Mouse (Mus musculus): ENCODE measurements around the gene Fbxl7.
A peak's percentile ranks its signal among the peaks of the same experiment; 100 is the strongest.

Fbxl7 gene

DNA sequence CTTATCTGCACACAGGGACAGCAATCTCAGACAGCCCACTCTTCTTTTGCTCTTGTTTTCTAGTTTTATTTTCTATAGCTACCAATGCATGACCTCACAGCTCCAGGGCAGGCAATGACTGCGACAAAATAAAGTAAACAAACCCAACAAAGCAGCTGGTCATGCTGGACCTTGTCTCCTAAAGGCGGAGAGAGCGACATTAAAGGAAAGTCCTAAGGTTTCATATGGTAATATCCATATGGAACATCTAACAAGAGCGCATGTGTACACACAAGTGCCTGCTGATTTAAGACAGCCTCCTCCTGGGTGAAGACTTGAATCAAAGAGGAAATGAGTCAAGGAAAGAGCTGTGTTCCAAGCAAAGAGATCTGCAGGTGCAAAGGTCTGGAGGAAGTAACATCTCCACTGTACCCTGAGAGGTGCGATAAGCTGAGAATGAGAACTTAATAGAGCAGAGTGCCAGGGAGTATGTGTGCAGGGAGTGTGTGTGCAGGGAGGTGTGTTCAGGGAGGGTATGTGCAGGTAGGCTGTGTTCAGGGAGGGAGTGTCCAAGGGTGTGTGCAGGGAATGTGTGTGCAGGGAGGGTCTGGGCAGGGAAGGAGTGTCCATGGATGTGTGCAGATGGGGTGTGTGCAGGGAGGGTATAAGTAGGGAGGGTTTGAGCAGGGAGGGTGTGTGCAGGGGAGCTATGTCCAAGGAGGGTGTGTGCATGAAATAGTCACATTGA is 193.3 kb downstream of the Fbxl7 start:
- DNase-seq (ENCODE audit: low spot score) = no peak

DNA sequence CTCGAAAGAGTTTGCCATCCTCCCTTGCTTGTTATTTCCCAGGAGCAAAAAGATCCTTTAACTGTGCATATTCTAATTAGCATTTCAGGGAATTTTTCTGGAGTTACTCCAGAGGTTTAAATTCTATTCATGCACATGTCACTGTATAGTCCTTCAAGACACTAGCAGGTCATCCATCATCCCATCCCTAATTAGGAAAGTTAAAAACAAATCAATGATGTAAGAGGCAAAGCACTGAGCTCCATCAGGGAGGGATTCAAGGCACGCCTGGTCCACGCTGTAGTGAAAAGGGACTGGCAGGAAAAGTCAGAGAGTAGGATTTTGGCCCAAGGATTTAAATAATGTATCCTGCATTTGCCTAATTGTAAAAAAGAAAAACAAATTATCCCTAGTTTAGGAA is 202.3 kb downstream of the Fbxl7 start:
- no peak for DNase-seq (ENCODE audit: low spot score)

- DNase-seq (ENCODE audit: low spot score) = no peak
Measured at GRCm38 (mm10) chr15:26688472-26689104, 206.8 kb downstream of the Fbxl7 start.

- DNase-seq (ENCODE audit: low spot score) = no peak
Measured at GRCm38 (mm10) chr15:26687729-26688128, 207.7 kb downstream of the Fbxl7 start.

DNA sequence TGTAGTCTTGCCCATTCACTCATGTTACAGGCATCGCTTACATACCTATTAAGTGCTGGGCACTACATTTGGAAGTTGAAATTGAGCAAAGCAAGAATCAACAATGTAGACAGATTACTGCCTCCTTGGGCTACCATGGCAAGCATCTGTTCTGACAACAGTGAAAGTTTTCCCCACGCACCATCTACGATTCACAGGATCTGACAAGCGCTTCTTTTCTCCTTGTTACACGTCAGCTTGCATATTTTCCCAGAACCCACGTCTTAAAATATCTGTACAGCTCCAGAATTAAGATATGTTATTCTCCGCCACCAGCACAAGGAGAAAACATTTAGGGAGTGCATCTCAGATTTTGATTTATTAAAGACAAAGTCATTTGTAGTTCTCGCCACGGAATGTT is 213.1 kb downstream of the Fbxl7 start:
- no peak for DNase-seq (ENCODE audit: low spot score)

DNA sequence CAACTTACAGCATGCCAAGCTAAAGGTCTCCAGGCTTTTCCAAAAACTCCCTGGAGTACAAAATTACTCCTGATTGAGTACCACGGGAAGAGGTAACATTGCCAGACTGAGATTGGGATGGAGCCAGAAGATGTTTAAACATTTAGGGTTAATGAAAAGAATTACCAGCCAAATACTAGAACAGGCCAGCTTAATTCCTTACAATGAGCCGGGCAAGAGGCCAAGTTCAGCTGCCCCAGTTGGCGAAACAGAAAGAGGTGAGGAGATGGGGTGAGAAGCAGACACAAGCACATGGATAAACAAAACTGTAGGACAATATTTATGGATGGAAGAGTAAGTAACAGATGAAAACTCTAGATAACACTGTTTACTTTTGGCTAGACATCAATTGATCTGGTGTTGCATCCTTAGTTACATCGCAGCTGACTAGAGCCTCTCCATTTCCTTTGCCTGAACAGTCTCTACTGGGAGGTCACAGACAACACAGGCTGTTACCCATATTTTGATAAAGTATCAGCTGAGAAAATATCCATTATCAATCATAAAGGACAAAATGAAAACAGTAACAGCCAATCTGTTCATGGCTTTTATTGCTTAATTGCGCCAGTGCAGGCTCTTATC is 222.0 kb downstream of the Fbxl7 start:
- peak; percentile 19 for DNase-seq (ENCODE audit: low spot score)

- DNase-seq (ENCODE audit: low spot score) = no peak
Measured at GRCm38 (mm10) chr15:26654988-26655387, 240.4 kb downstream of the Fbxl7 start.

DNA sequence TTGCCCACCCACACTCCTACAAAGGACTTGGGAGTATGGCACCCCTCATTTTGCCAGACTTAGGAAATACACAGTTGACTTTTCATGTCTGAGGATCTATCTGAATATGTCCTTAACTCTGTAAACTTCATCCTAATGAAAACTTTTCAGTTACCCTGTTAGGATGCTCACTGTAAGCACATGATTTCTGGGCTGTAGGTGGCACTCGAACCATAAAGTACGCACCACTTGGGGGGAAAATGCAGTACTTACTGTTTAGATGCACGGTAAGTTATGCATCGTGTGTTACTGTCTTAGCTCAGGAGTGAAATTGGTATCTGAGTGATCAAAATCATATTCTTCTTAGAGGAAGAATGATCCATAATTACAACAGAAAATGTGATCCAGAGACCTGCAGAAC is 252.8 kb downstream of the Fbxl7 start:
- DNase-seq (ENCODE audit: low spot score) = no peak

DNA sequence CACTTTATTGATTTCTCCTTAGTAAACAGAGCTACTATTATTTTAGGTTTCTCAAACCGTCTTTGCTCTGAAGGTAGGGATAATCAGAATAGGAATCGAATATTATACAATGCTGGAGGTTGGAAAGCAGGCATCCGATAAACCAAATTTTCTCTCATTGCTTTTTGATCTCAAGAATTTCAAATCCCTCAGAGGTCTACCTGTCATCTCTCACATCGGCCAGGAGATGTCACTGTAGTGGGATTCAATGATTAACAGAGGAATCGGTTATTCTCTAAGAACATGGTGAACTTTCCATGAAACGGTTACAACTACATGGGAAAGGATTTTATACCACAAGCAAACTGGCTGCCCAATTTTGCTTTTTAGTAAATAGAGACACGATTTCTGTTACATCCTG is 255.7 kb downstream of the Fbxl7 start:
- no peak for DNase-seq (ENCODE audit: low spot score)

DNA sequence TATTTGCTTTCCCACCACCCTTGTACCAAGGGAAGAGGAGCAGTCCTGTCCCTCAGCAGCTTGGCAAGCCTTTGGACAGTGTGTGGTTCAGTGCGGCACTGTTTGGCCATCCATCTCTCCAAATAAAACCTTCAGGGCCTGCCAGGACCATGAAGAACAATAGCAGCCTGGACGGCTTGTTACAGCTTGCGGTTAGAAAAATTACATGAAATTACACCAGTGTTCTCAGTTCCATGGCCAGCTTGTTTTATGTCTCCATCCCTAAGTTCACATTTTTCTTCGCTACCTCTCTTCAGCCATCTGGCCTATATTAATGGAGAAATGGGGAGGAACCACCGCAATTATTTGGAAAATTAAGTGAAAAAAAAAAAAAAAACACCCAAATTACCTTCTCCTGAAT is 259.8 kb downstream of the Fbxl7 start:
- no peak for DNase-seq (ENCODE audit: low spot score)

DNA sequence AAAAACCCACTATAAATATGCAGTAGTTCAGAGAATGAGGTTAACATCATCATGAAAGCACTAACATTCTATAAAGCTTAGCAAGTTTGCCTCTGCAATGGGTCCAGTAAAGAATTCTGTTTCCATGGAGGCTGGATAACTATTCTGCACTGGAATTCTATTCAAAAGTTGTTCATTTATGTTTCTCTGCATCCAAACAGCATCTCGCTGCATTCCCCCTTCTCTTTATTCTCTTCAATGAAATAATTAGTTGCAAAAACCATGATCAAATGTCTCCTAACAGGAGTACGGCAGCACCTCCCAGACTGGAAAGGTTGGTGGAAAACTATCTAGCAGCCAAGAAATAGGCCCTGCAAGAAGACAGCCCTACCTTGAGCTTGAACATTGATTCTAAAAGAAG is 267.2 kb downstream of the Fbxl7 start:
- no peak for DNase-seq (ENCODE audit: low spot score)

DNA sequence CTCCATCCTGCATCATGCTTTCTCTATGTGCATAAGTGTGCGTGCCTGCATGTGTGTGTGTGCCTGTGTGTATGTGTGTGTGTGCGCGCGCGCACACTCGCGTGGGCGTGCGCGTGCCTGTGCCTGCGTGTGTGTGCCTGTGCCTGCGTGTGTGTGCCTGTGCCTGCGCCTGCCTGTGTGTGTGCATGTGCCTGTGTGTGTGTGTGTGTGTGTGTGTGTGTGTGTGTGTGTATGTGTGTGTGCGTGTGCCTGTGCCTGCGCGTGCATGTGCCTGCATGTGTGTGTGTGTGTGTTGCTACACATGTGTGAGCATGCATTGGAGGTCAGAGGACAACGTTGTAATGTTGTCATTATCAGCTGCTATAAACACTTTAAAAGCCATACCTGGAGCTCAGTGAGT is 272.1 kb downstream of the Fbxl7 start:
- no peak for DNase-seq (ENCODE audit: low spot score)

- peak; percentile 60 for DNase-seq (ENCODE audit: low spot score)
Measured at GRCm38 (mm10) chr15:26620279-26620678, 275.1 kb downstream of the Fbxl7 start.

DNA sequence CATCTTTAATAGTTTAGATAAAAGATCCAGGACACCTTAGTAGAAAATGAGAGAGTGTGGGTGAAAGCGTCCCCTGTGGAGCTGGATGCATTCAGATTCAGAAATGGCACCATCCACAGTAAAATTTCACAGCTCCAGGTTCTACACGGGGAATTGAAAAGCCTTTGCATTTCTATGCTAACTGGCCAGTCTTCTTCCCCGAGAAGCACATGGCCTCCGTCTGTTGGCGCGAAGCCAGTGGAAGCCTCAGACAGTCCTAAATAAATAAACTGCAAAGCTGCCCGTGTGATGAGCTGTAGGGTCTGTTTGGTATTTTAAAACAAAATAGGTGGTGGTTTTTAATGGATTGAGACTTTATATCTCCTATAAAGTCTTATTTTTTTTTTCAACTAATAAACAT is 276.2 kb downstream of the Fbxl7 start:
- DNase-seq (ENCODE audit: low spot score) = peak; percentile 6

- DNase-seq (ENCODE audit: low spot score) = no peak
Measured at GRCm38 (mm10) chr15:26596239-26596638, 299.1 kb downstream of the Fbxl7 start.

GRCm38 (mm10) chr15:26579947-26580709 is 315.3 kb downstream of the Fbxl7 start:
- peak; percentile 31 for DNase-seq (ENCODE audit: low spot score)

DNA sequence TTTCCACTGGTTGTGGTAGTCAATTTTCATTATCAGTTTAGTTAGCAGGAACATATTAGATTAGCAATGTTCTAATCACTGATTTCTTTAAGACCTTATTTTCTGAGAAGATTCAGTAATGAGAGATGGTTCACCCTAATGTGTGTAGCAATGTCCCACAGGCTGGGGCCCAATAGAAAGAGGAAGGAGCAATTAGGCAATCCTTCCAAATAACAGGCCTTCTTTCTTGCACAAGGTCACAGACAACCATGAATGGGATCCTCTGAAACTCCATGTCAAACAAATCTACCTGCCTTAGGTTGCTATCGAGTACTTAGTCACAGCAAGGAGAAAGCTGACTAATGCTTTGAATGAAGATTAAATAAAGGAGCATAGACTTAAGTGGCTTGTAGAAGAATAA is 316.9 kb downstream of the Fbxl7 start:
- DNase-seq (ENCODE audit: low spot score) = no peak

- DNase-seq (ENCODE audit: low spot score) = no peak
Measured at GRCm38 (mm10) chr15:26566076-26566475, 329.3 kb downstream of the Fbxl7 start.

DNA sequence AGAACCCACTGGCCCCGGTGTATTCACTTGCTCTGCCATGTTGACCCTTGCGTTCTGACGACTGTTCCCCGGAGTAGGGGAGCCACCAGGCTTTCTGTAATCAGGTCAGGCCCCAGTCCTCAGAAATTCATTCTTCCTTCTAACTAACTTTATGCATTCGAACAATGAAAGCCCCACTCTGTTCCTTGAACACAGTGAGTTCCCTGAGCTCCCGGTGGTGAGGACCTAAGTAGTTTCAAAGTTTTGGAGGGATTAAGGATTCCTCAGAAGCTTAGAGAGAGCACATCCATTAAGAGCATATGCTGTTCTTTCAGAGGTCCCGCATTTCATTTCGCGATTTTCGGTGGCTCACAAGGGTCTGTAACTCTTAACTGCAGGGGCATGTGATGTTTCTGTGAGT is 341.8 kb downstream of the Fbxl7 start:
- no peak for DNase-seq (ENCODE audit: low spot score)

DNA sequence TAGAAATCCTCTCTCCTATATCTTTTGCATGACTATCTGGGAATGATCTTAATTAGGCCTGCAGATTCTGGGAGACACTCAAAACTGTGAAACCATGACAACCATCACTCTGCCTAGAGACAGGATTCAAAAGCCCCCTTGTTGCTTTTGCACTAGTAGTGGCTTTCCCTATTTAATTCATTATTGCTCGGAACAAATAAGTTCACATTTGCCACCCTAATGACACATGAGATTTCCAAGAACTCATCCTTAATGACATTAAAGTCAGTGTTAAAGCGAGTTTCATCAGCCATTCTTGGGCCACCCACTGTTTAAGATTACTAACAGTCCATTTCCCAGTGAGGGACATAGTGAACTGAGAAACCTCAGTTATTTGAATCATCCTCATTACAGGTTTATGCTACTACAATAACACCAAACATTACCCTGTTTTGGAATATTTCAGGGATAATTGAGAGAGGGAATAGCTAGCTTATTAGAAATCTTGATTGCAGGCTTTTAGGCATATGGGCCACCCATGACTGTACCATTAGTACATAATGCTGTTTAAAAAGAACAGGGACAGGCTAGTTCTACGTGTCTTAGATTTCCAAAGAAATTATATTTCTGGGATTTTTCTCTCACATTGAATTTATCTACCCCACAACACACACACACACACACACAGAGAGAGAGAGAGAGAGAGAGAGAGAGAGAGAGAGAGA is 361.2 kb downstream of the Fbxl7 start:
- no peak for DNase-seq (ENCODE audit: low spot score)

- DNase-seq (ENCODE audit: low spot score) = no peak
Measured at GRCm38 (mm10) chr15:26519220-26519631, 376.2 kb downstream of the Fbxl7 start.

GRCm38 (mm10) chr15:26501024-26501423 is 394.4 kb downstream of the Fbxl7 start:
- no peak for DNase-seq (ENCODE audit: low spot score)
